Mouse (Mus musculus) hindlimb bud, embryonic 11.5 days (tissue): Measurements from ENCODE around the gene Rrm1.
"Not testable (repeated sequence)": the region's sequence is repeated elsewhere in the genome, so short reads cannot be mapped to it uniquely, and the experiment has no call there.

Source experiments
- DNase-seq: peaks from one replicate; pipeline ENCODE4 v3.0.0-alpha.2; 2012; ENCODE audit warnings: low read depth, low spot score; ENCODE audit errors: extremely low spot score

The Rrm1 gene

GRCm38 (mm10) chr7:102441657-102442391, at the start of gene Rrm1:
TSS of gene Rrm1 (plus strand) at chr7:102441695.
- DNase-seq = peak; percentile 97

DNA sequence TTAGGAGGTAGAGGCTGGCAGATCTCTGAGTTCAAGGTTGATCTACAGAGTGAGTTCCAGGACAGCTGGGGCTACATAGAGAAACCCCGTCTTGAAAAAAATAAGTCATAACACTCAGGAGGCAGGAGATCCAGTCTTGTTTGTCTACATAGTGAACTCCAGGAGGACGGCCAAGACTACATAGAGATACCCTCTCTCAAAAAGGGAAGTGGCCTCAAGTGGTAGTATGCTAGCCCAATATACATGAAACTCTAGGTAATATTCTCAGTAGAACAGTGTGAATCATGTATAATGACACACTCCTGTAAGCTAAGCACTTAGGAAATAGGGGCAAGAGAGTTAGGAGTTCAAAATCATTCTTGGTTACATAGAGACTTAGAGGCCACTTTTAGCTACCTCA, 47.6 kb upstream of the Rrm1 start:
- DNase-seq = no peak

GRCm38 (mm10) chr7:102395894-102396293, 45.6 kb upstream of the Rrm1 start:
- no peak for DNase-seq

DNA sequence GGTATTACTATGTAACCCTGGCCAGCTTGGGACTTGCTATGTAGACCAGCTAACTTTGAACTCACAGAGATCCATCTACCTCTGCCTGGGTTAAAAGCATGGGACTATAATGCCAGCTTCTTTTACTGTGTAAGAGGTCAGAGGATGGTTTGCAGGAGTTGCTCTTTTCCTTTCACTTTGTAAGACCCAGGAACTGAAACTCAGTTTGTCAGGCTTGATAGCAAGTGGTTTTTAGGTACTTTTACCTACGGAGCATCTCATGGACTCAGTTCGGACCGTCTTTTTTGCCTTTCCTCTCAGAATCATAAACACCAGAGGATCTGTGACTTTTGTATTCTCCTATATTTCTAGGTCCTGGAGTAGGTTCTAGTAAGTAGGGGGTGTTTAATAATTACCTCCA, 45.2 kb upstream of the Rrm1 start:
- DNase-seq = no peak

GRCm38 (mm10) chr7:102399180-102399731, 42.2 kb upstream of the Rrm1 start:
- no peak for DNase-seq

DNA sequence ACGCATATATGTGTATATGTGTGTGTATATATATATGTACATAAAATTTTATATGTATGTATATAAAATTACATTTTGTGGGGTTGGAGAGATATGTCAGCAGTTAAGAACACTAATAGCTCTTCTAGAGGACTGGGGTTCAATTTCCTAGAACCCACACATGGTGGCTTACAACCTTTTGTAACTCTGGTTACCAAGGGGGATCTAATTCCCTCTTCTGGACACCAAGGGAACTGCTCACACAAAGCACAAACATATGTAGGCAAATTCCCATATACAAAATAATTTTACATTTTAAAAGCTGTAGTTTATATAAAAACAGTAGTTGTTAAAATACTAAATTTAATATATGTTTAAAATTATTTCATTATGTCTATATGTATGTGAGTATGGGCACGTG, 37.4 kb upstream of the Rrm1 start:
- DNase-seq = no peak

DNA sequence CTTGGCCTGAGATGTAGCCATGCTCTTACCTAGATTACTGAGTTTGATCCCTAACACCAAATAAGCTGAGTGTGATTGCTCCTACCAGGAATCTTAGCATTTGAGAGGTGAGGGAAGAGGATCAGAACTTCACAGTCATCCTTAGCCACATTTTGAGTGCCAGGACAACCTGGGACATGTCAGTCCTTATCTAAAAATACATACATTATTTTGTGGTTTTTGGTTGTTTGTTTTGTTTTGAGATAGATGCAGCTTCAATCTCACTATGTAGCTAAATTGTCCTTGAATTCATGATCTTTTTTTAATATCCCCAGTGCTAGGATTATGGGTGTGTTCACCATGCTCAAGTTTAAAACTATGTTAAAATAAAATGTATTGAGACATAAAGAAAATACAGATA, 34.1 kb upstream of the Rrm1 start:
- no peak for DNase-seq

GRCm38 (mm10) chr7:102415272-102415671, 26.2 kb upstream of the Rrm1 start:
- not testable (repeated sequence) for DNase-seq

GRCm38 (mm10) chr7:102415841-102416240, 25.7 kb upstream of the Rrm1 start:
- DNase-seq = no peak

- DNase-seq = peak; percentile 63
These were observed 24.1 kb upstream of the Rrm1 start for GRCm38 (mm10) chr7:102417398-102417797.

- DNase-seq = no peak
These were observed 19.5 kb upstream of the Rrm1 start for GRCm38 (mm10) chr7:102422036-102422435.

DNA sequence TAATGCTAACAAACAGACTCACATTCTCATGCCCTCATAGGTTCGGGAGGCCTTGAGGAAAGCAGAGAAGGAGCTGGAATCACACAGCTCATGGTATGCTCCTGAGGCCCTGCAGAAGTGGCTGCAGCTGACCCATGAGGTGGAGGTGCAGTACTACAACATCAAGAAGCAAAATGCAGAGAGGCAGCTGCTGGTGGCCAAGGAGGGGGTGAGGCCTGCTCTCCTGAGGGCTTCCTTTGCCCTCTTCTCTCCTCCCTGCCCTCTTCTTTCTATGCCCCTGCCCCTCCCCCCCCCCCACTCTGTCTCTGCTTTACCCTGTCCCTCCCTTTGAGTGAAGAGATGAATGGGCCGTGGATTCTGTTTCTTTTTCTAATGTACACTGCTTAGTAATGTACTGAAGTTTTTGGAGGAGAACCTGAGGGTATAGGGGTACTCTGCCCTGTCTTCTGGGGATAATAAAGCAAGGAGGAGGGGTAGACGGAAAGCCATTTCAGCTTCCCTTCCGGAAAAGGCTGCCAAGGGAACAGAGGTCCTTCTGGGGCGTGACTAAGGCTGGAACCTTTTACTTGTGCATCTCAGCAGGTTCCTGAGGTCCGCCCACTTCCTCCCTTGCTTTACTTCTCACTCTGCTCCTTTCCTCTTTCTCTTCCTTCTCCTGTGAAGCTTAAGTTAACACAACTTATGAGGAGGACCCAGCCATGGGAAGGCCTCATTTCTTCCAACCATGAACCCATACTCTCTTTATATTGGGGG, 15.4 kb upstream of the Rrm1 start:
- DNase-seq = no peak

DNA sequence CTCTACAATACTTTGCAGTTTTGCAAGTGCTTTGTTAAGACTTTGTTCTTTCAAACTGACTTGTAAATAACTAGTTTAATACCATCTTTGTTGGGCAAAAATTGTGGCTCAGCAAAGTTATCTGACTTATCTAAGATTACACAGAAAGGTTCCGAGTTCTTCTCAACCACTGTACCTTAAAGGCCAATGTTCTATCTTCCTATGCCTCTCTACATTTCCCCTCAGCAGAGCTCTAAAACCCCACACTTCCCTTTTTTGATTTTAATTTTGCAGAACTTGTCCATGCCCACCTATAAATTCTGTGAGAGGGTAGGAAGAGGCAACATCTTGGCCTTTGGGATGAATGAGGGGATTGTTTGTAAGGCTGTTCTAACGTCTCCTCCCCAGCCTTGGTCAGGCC, 7.2 kb upstream of the Rrm1 start:
- no peak for DNase-seq

DNA sequence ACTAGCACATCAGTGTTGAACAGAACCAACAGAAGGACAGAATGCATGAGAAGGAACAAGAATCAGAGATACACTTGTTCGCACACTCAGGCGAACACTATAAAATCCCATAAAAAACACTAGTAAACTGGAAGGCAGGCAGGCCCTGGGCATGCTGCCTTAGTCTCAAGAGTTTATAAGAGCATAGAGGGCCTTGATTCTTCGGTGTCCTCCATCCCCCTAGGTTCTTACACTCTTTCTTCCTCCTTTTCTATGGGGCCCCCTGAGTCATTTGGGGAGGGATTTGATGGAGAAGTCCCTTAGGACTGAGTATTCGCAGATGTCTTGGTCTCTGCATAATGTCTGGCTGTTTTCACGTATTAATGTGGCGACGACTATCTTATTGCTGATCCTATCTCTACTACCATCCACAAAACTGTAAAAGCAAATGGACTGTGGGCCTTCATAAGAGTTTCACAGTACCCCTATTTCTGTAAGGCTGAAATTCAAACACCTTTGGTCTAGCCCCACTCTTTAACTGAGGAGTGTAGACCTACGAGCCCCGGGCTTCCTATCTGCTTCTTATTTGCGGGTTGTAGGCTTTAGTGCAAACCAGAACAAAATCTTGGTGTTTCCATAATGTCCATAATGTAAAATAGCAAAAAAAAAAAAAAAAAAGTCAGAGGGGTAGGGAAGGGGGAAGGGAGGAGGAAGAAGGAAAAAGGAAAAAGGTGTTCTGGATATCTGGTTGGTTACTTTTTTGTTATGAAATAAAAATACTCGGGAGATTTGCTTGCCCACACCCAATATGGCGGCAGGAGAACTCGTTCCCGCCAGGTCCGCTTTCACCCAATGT, 456 bp upstream of the Rrm1 start:
- no peak for DNase-seq

- DNase-seq = no peak
These were observed 937 bp downstream of the Rrm1 start for GRCm38 (mm10) chr7:102442432-102442831.

- no peak for DNase-seq
These were observed 2.8 kb downstream of the Rrm1 start for GRCm38 (mm10) chr7:102444301-102444700.

GRCm38 (mm10) chr7:102446438-102446837, 4.9 kb downstream of the Rrm1 start:
- DNase-seq = no peak

DNA sequence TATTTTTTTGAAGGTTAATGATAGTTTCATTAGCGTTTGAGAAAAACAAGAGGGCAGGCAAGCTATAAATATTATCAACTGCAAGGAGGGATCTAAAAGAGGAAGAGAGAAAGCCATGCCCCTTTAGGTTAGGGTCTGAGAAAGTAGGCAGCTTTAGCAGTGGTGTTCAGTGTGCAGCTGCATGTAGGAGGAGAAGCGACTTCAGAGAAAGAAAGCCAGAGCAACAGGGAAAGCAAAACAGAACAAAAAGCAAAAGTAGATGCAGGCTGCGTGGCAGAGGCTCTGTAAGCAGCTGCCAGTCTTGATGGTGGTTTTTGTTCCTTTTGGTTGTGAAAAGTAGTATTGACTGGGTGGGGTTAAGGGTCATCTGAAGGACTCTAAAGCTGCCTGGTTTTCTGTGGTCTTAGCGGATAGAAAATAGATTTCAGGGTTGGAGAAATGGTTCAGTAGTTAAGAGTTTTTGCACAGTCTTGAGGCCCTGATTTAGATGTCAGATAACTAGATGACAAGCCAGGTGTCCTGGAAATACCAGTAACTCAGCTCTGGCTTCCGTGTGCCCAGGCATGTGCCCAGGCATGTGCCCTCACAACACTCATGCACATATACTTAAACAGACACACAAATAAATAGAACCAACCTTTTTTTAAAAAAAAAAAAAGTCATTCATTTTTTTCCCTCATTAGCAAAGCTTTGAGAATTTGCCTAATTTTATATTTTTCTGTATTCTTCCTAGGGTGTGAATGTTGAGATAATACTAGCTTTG, 17.3 kb downstream of the Rrm1 start:
- DNase-seq = no peak

DNA sequence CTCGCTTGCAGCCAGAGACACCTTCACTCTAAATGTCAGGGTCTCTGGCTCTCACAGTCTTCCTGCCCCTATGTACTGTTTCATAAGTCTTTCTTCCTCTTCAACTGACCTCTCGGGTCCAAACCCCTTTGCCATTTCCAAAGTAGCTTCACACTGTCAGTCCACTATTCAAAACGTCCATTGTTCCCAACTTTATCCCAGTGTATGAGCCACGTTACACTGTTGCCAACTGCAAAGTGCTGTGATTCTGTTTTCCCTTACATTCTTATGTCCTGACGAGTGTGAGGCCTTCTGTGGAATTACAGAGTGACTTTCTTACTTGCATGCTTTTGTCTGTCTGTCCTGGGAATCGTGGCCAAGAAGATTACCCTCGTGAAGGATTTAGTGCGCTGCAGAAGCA, 26.1 kb downstream of the Rrm1 start:
- DNase-seq = no peak

DNA sequence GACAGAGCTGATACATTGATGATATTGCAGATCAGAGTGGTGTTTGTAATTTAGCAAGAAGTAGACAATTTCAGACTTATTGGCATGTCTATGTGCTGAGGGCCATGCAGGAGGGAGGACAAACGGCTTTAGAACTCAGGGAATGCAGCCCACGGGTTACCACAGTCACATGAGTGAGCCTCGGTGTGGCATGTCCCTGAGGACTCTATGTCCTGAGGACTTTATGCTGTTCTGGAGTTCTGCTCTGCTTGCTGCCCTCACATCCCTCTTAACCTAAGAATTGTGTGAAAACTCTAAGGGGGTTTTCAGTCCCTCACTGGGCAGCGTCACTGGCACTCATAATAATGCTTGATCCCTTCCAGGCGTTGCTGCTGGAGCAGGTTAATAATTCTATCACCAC, 31.2 kb downstream of the Rrm1 start:
- DNase-seq = no peak

DNA sequence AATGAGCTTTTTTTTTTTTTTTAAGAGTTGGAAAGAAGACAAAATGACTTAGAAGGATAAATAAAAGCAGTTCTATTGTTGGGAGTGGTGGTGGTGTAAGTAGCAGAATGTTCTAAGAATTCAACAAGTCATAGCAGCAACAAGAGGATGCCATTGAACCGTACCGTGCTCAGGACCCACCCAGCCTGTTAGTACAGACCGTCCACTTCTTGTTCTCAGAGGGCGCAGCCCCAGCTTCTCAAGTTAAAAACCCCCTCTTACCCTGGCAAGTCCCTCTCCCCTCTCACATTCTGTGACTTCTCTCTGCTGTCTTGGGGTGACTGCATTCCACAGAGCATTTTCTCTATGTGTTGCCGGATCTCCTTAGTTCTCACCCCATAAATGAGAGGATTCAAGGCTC, 35.1 kb downstream of the Rrm1 start:
- DNase-seq = no peak
